Mouse (Mus musculus): Measurements from ENCODE around the gene Flt3l. TPM values are rescaled to one million over a fixed set of nuclear protein-coding genes. Genes with fewer than 3 reads are reported as not detected.
"Not testable (repeated sequence)": the region's sequence is repeated elsewhere in the genome, so short reads cannot be mapped to it uniquely, and the experiment has no call there.

The Flt3l gene
- 10 to 100 TPM in 1 of 2 experiments, 1 to 10 TPM in 1; 7.0 to 10.1 TPM for total RNA-seq (2021)

- DNase-seq, result peak; percentile 86 to 87
Observed at GRCm38 (mm10) chr7:45135993-45136567, at the start of gene Flt3l, which contains the start of gene Gm45713. Flt3l (minus strand) TSS chr7:45136432. Gm45713 (minus strand) TSS chr7:45136231.

- DNase-seq, result no peak
Observed at GRCm38 (mm10) chr7:45185921-45186320, 49.7 kb upstream of the Flt3l start.

GRCm38 (mm10) chr7:45183672-45184071, 47.4 kb upstream of the Flt3l start:
- DNase-seq, result no peak

- no peak for DNase-seq
Observed at GRCm38 (mm10) chr7:45182606-45183005, 46.4 kb upstream of the Flt3l start.

- DNase-seq, result peak; percentile 84 to 85
Observed at GRCm38 (mm10) chr7:45182199-45182601, 46.0 kb upstream of the Flt3l start.

GRCm38 (mm10) chr7:45181540-45181939, 45.3 kb upstream of the Flt3l start:
- no peak for DNase-seq

GRCm38 (mm10) chr7:45180896-45181477, 44.8 kb upstream of the Flt3l start, which contains the start of gene Pth2:
Pth2 (plus strand) TSS chr7:45180995.
- no peak for DNase-seq

- no peak for DNase-seq
Observed at GRCm38 (mm10) chr7:45179469-45179868, 43.2 kb upstream of the Flt3l start, which contains the start of gene Gfy. Gfy (minus strand) TSS chr7:45179569.

GRCm38 (mm10) chr7:45178550-45178949, 42.3 kb upstream of the Flt3l start:
- no peak for DNase-seq

GRCm38 (mm10) chr7:45176356-45176755, 40.1 kb upstream of the Flt3l start:
- DNase-seq, result peak in 1 of 2 experiments; percentile 40

- no peak for DNase-seq
Observed at GRCm38 (mm10) chr7:45175929-45176328, 39.7 kb upstream of the Flt3l start.

GRCm38 (mm10) chr7:45175398-45175797, 39.2 kb upstream of the Flt3l start:
- DNase-seq, result no peak

GRCm38 (mm10) chr7:45174567-45175280, 38.5 kb upstream of the Flt3l start:
- no peak for DNase-seq

- not testable (repeated sequence) for DNase-seq
Observed at GRCm38 (mm10) chr7:45173772-45174171, 37.5 kb upstream of the Flt3l start.

- DNase-seq, result no peak
Observed at GRCm38 (mm10) chr7:45172974-45173373, 36.7 kb upstream of the Flt3l start.

- peak in 1 of 2 experiments; percentile 64 for DNase-seq
Observed at GRCm38 (mm10) chr7:45169495-45169894, 33.3 kb upstream of the Flt3l start.

GRCm38 (mm10) chr7:45168656-45169055, 32.4 kb upstream of the Flt3l start:
- no peak for DNase-seq

- peak in 1 of 2 experiments; percentile 72 for DNase-seq
Observed at GRCm38 (mm10) chr7:45167761-45168445, 31.7 kb upstream of the Flt3l start.

GRCm38 (mm10) chr7:45166950-45167401, 30.7 kb upstream of the Flt3l start:
- peak in 1 of 2 experiments; percentile 71 for DNase-seq

- no peak for DNase-seq
Observed at GRCm38 (mm10) chr7:45165701-45166100, 29.5 kb upstream of the Flt3l start.

- no peak for DNase-seq
Observed at GRCm38 (mm10) chr7:45164833-45165232, 28.6 kb upstream of the Flt3l start.

GRCm38 (mm10) chr7:45163735-45164490, 27.7 kb upstream of the Flt3l start, which contains the start of gene Slc17a7:
Slc17a7 (plus strand) TSS chr7:45163949.
- peak; percentile 68 to 73 for DNase-seq

Data from layer of hippocampus, postnatal 36 days (tissue).